ENCODE assay signal across 17 mouse cellular contexts in the genomic region with DNA sequence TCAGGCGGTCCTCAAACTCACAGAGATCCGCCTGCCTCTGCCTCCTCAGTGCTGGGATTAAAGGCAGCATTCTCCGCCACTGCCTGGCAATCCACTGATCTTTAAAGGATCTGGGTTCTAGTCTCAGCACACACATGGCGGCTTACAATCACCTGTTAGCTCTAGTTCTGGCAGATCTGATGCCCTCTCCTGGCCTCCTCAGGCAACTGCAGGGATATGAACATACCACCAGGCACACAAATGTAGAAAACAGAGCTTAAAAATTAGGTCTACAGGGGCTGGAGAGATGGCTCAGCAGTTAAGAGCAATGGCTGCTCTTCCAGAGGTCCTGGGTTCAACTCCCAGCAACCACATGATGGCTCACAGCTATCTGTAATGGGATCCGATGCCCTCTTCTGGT.
DNase-seq lines count a peak whose midpoint lies in the region; ATAC-seq and TF ChIP-seq lines count a peak whose summit lies in the region.
"Had no signal": no experiment of that assay in that cellular context is flagged by ENCODE, and none has a peak within 500 bp of the region (broad histone marks: within the 10 kb centered on the region; RNA-seq: fewer than 3 reads in every experiment).

No protein-coding gene starts in this region.

- no peak overlapping the region for H3K27ac ChIP-seq in heart, embryonic 11.5 days (ENCODE audit: low read depth, low read length)
- H3K27ac ChIP-seq in liver, postnatal 0 days (ENCODE audit: low read depth), result no peak overlapping the region
- H3K27ac ChIP-seq in ES-Bruce4 (ENCODE audit: insufficient read depth, low read length), result no peak overlapping the region
- H3K27ac ChIP-seq in hindbrain, embryonic 16.5 days (ENCODE audit: low read depth, low read length), result no peak overlapping the region
- H3K27ac ChIP-seq: limb, embryonic 13.5 days; neural tube, embryonic 12.5 days had no signal

- H3K27me3 ChIP-seq in heart, embryonic 11.5 days (ENCODE audit: control insufficient read depth, insufficient read depth, low read length), result no peaks in the 10 kb centered on the region
- H3K27me3 ChIP-seq in liver, postnatal 0 days (ENCODE audit: insufficient read depth, low read length), result no peaks in the 10 kb centered on the region
- H3K27me3 ChIP-seq in ES-Bruce4 (ENCODE audit: control insufficient read depth, insufficient read depth, low read length, poor library complexity, severe bottlenecking), result no peaks in the 10 kb centered on the region
- no peaks in the 10 kb centered on the region for H3K27me3 ChIP-seq in hindbrain, embryonic 16.5 days (replicated peaks; ENCODE audit: control insufficient read depth, insufficient read depth, low read length)
- H3K27me3 ChIP-seq: limb, embryonic 13.5 days; neural tube, embryonic 12.5 days had no signal

- 93% methylated on average over 5 of the region's 5 CpGs for WGBS in heart, embryonic 11.5 days (ENCODE audit: insufficient replicate concordance)
- 89% methylated on average over 5 of the region's 5 CpGs for WGBS in liver, postnatal 0 days (ENCODE audit: insufficient replicate concordance)
- over 99% methylated on average over 5 of the region's 5 CpGs for WGBS in hindbrain, embryonic 16.5 days

- H3K4me1 ChIP-seq in heart, embryonic 11.5 days (ENCODE audit: control insufficient read depth, insufficient read depth, low read length), result no peaks in the 10 kb centered on the region
- peaks cover 8% of the 10 kb centered on the region; the same call in 1 of the 2 replicates for H3K4me1 ChIP-seq in liver, postnatal 0 days (ENCODE audit: insufficient read depth)
- no peaks in the 10 kb centered on the region for H3K4me1 ChIP-seq in ES-Bruce4 (ENCODE audit: control insufficient read depth, insufficient read depth, low read length)
- no peaks in the 10 kb centered on the region for H3K4me1 ChIP-seq in hindbrain, embryonic 16.5 days (ENCODE audit: control insufficient read depth, insufficient read depth, low read depth, low read length)
- H3K4me1 ChIP-seq: limb, embryonic 13.5 days; neural tube, embryonic 12.5 days had no signal

- no peak for ATAC-seq in heart, embryonic 11.5 days (replicated peaks; ENCODE audit: insufficient number of reproducible peaks, low FRiP score, low TSS enrichment)
- no peak for ATAC-seq in liver, postnatal 0 days
- no peak for ATAC-seq in hindbrain, embryonic 16.5 days
- ATAC-seq: inflammation-experienced regulatory T-cells, adult 6 months; midbrain, embryonic 16.5 days had no signal

- TF ChIP-seq POLR2A in ES-Bruce4 (IDR thresholded peaks at IDR 0.05; ENCODE audit: insufficient read depth, low read length), result no peak

- no peak overlapping the region for H3K9ac ChIP-seq in heart, embryonic 11.5 days (ENCODE audit: low read depth, low read length)
- H3K9ac ChIP-seq in liver, postnatal 0 days (replicated peaks), result no peak overlapping the region
- no peak overlapping the region for H3K9ac ChIP-seq in ES-Bruce4 (ENCODE audit: low read depth, poor library complexity, severe bottlenecking)
- H3K9ac ChIP-seq in hindbrain, embryonic 16.5 days (ENCODE audit: low read depth, low read length), result no peak overlapping the region
- H3K9ac ChIP-seq: limb, embryonic 13.5 days; neural tube, embryonic 12.5 days had no signal

- TF ChIP-seq CTCF in liver, postnatal 0 days (IDR thresholded peaks at IDR 0.05; ENCODE audit: low read depth), result peak; percentile 50
- peak; percentile 46 for TF ChIP-seq CTCF in ES-Bruce4 (IDR thresholded peaks at IDR 0.05; ENCODE audit: low read depth, low read length)

- DNase-seq in heart, adult 11 months, result peak; percentile 90
- DNase-seq in liver, postnatal 0 days, result no peak
- DNase-seq in liver, result no peak
- DNase-seq in induced T-regulatory cell, adult 2 months (ENCODE audit: low read depth), result peak; percentile 51
- no peak for DNase-seq in frontal cortex, postnatal 14 days (ENCODE audit: low spot score in 2 of 2)
- DNase-seq: adrenal gland, postnatal 14 days; cerebellum, postnatal 25 days; kidney, postnatal 14 days; lung, postnatal 14 days; thymus, postnatal 4 days had no signal

- no peak overlapping the region for H3K4me3 ChIP-seq in heart, embryonic 11.5 days (ENCODE audit: low read depth, low read length)
- H3K4me3 ChIP-seq in liver, postnatal 0 days (ENCODE audit: low read depth, low read length), result no peak overlapping the region
- H3K4me3 ChIP-seq in ES-Bruce4 (ENCODE audit: low read depth, low read length), result no peak overlapping the region
- no peak overlapping the region for H3K4me3 ChIP-seq in hindbrain, embryonic 16.5 days (ENCODE audit: low read length)
- H3K4me3 ChIP-seq: limb, embryonic 13.5 days; neural tube, embryonic 12.5 days had no signal

- no peak for TF ChIP-seq EP300 in liver, postnatal 0 days (IDR thresholded peaks at IDR 0.05; ENCODE audit: low read depth)
- TF ChIP-seq EP300 in ES-Bruce4 (IDR thresholded peaks at IDR 0.05; ENCODE audit: insufficient read depth, low read depth, low read length), result no peak

- no peaks in the 10 kb centered on the region for H3K36me3 ChIP-seq in heart, embryonic 11.5 days (ENCODE audit: control insufficient read depth, insufficient read depth, low read length)
- H3K36me3 ChIP-seq in liver, postnatal 0 days (replicated peaks; ENCODE audit: insufficient read depth, low read length), result no peaks in the 10 kb centered on the region
- no peaks in the 10 kb centered on the region for H3K36me3 ChIP-seq in ES-Bruce4 (ENCODE audit: control insufficient read depth, insufficient read depth, low read length, poor library complexity, severe bottlenecking)
- no peaks in the 10 kb centered on the region for H3K36me3 ChIP-seq in hindbrain, embryonic 16.5 days (ENCODE audit: control insufficient read depth, insufficient read depth, low read length)
- H3K36me3 ChIP-seq: limb, embryonic 13.5 days; neural tube, embryonic 12.5 days had no signal

- no peaks in the 10 kb centered on the region for H3K9me3 ChIP-seq in heart, embryonic 11.5 days (replicated peaks; ENCODE audit: control insufficient read depth, low read length)
- H3K9me3 ChIP-seq in liver, postnatal 0 days (ENCODE audit: low read length), result no peaks in the 10 kb centered on the region
- H3K9me3 ChIP-seq in ES-Bruce4 (replicated peaks; ENCODE audit: control insufficient read depth, insufficient read depth, low read length, poor library complexity, severe bottlenecking), result no peaks in the 10 kb centered on the region
- H3K9me3 ChIP-seq in hindbrain, embryonic 16.5 days (ENCODE audit: control insufficient read depth, low read length), result peaks cover 4% of the 10 kb centered on the region; the same call in 1 of the 2 replicates
- H3K9me3 ChIP-seq: limb, embryonic 13.5 days; neural tube, embryonic 12.5 days had no signal

- no peak overlapping the region for H3K4me2 ChIP-seq in heart, embryonic 11.5 days
- H3K4me2 ChIP-seq in liver, postnatal 0 days (ENCODE audit: low read depth, low read length), result no peak overlapping the region
- no peak overlapping the region for H3K4me2 ChIP-seq in hindbrain, embryonic 16.5 days (ENCODE audit: low read length)
- H3K4me2 ChIP-seq: limb, embryonic 13.5 days; neural tube, embryonic 12.5 days had no signal

Comparison
In these comparisons a context has a peak if more than half of its experiments do, and no peak if none do; other contexts are left out.
1. DNase-seq: peak in heart, adult 11 months (single experiment) and induced T-regulatory cell, adult 2 months (single experiment); none in liver, postnatal 0 days (single experiment), liver (single experiment) and frontal cortex, postnatal 14 days (0 of 2).